Mouse (Mus musculus): ENCODE data around the gene Frem3. TPM values are rescaled to one million over a fixed set of nuclear protein-coding genes. Genes with fewer than 3 reads are reported as not detected.

Gene Frem3
- 0.04 and 0.06 TPM in 2 replicates for polyA plus RNA-seq (2012; rRNA removed)

GRCm38 (mm10) chr8:80610549-80611440, at the start of gene Frem3:
Gene Frem3, plus strand, starts transcription at chr8:80611080.

GRCm38 (mm10) chr8:80739155-80739924, 128.5 kb downstream of the Frem3 start, which contains the start of gene Smarca5:
Gene Smarca5, minus strand, starts transcription at chr8:80739497.

Other genes with a start within 250 kb of the Frem3 start
- 12.9 and 25.9 TPM in 2 replicates for gene Gypa, start 117.3 kb upstream of the Frem3 start, polyA plus RNA-seq (2012; rRNA removed)
- 58.4 and 71.6 TPM in 2 replicates for gene Smarca5, start 128.4 kb downstream of the Frem3 start, polyA plus RNA-seq (2012; rRNA removed)